Mouse (Mus musculus) CD4-positive, CD25-positive, alpha-beta regulatory T cell, adult 4 months (primary cell): Measurements from ENCODE around the gene Aif1l. TPM values are rescaled to one million over a fixed set of nuclear protein-coding genes. Genes with fewer than 3 reads are reported as not detected.
"Not testable (repeated sequence)": the region's sequence is repeated elsewhere in the genome, so short reads cannot be mapped to it uniquely, and the experiment has no call there.

Experiments used
- ATAC-seq: one replicate; pipeline ENCODE4 v1.8.0; 2017
- polyA plus RNA-seq, 2 experiments: library from polyadenylated mRNA; unstranded; fragments of 100-300 nt; shearing (Covaris generic); gene quantifications; one replicate each; pipeline ENCODE4 v1.2.1; 2017

The Aif1l gene
- under 1 TPM in 1 of 2 experiments, not detected in 1; 0.56 TPM for polyA plus RNA-seq

DNA sequence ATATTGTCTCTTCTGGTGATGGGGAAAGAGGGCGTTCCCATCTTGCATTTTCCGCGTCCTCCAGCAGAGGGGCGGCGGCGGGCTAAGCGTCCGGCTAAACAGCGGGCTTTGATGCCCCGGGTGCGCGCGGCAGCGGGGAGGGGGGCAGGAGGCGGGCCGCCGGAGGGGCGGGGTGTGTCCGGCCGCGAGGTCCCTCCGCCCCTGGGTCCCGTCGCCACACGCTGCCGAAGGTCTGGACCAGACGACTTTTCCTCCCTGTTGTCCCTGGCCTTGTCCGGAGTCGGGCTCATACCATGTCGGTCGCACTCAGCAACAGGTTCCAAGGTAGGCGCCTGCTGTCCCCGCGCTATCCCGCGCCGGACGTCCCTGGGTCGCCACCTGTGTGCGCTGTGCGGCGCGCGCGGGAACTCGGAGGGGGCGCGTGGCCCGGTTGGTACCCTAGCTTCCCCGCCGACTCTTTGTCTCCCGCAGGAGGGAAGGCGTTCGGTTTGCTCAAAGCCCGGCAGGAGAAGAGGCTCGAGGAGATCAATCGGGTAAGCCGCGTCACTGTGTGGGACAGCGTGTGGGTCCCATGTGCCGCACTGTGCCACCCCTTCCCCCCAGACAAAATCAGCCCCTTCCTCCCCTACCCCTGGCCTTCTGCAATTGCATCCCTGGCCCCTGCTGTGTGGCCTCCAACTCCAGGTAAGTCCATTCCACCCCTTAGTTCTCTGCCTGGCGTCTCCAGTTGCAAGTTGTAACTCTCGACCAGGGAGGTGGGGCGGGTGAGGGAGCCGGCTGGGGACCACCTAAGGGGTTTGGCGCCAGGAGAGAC lies at the start of gene Aif1l:
Aif1l (plus strand) TSS at position 82 of the 814 bp plus-strand sequence.
- ATAC-seq = no peak

DNA sequence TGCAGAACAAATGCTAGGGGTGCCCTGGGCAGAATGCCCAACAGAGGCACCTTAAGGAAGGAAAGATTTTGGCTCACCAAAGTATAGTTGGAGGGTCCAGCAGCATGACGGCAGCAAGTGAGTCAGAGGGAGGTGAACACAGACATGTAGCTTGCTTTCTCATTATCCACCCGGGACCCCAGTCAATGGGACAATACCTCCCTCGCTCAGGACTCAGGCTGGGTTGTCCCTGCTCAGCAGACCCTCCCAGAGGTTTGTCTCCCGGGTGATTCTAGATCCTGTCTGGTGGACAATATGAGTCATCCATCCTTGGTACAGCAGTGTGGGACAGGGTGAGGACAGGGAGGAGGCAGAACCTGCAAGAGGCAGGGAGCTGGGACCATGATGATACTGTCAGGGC lies 49.0 kb upstream of the Aif1l start:
- ATAC-seq = no peak

DNA sequence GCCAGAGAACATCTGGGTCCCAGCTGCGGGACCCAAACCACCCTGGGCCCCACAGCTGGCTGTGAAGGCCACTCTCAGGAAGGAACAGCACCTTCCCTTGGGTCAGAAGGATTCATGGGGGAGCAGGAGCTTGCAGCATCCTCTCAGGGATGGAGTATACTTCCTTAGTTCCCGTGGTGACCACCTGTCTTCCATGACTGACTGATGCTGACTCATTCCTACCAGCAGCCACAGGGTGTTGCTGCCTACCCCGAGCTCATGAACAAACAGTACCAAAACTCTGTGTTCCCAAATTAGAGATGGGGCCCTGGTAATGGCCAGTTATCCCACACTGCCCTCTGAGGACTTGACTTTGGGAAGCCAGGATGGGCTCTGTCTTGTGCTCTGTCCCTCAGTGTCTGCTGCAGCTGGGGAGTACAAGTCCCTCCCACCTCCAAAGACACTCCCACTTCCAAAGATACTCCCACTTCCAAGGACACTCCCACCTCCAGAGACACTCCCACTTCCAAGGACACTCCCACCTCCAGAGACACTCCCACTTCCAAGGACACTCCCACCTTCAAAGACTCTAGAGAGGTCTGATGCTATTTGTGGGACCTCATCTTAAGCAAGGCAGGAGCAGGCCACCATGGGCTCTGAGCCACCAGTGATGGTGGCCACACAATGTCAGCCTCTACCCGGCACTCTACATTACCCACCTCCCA lies 48.1 kb upstream of the Aif1l start:
- ATAC-seq = no peak

DNA sequence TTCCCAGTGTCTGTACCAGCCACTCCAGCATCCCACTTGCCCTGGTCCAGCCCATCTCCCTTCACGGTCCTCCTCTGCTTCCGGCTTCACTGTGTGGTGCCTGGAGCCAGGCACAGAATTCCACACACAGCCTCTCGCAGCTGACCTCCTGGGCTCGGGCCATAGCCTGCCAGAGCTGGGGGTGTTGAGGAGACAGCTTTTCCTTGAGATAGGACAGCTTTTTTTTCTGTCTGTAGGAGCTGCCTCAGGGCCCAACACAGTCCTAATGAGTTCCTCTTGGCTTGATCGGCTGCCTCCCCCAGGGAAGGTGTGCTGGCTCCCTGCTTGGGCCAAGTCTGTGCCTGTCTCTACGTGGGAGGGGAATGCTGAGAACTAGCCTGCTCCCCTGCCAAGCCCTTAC lies 45.9 kb upstream of the Aif1l start:
- no peak for ATAC-seq

DNA sequence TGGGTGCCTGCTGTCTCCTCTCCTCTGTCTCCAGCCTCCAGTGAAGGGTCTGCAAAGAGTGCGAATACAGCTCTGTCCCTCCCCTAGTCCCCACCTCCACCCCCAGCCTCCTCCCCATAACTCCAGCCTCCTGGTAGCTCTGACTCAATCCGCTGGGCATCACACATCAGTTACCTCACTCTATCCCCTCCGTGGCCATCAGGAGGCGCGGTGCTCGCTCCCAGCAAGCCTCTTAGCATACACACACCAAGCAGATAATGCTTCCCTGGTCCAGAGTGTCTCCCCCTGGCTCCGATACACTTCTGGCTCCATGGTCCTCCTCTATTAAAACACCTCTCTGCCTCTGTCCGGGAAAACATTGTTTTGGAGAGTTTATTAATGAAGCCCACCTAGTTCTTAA lies 45.3 kb upstream of the Aif1l start:
- no peak for ATAC-seq

DNA sequence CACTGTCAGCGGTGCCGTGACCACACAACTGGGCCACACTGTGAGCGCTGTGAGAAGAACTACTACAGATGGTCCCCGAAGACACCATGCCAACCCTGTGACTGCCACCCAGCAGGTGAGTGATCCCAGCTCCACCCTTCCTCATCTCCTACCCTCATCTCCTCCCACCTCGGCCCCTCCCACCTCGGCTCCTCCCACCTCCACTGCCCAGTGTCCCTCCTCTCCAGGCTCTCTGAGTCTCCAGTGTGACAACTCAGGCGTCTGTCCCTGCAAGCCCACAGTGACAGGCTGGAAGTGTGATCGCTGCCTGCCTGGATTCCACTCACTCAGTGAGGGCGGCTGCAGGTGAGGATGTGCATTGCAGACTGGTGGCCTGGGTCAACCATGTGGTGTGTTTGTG lies 44.3 kb upstream of the Aif1l start:
- no peak for ATAC-seq

DNA sequence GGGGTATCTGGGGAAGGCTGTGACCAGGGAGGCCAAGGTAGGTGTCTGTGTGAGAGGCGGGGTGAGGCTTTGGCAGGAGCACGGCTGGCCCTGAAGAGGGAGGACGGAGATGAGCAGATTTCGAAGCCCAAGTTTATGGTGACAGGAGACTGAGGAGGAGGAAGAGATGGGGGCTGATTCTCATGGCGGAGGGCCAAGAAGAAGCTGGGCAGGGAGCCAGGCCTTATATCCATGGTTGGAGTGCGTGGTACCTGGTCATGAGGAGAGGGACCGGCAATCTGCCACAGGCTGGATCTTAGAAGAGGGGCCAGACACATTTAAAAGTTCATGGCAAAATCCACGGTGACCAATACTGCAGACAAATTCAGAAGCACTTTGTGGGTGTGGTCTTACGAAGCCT lies 43.5 kb upstream of the Aif1l start:
- no peak for ATAC-seq

DNA sequence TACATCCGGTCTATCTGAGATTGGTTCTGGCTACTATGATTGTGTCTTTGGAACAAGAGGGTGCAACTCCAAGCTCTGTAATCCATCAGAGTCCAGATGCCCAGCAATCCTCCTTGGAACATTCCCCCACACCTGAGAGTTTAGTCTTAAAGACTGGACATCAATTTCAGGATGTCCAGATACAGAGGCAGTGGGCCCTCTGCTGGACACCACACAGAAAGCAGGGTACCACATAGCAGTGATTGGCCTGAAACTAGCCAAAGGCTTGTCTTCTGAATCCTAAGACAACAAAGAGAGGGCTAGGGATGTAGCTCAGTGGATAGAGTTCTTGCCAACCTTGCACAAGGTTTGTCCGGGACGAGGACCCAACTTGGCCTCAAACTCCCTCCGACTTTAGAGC lies 37.4 kb upstream of the Aif1l start:
- no peak for ATAC-seq

DNA sequence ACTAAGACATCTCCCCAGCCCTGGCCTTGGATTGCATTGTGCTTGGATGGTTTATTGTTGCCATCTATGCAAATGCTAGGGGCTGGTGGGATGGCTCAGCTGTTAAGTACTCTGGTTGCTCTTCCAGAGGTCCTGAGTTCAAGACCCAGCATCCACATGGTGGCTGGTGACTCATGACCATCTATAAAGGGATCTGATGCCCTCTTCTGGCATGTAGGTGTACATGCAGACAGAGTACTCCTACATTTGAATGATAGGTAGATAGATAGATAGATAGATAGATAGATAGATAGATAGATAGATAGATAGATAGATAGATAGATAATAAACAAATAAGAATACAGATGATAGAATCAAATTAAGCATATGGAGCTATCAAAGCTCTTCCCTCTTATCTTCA lies 35.7 kb upstream of the Aif1l start:
- ATAC-seq = not testable (repeated sequence)

DNA sequence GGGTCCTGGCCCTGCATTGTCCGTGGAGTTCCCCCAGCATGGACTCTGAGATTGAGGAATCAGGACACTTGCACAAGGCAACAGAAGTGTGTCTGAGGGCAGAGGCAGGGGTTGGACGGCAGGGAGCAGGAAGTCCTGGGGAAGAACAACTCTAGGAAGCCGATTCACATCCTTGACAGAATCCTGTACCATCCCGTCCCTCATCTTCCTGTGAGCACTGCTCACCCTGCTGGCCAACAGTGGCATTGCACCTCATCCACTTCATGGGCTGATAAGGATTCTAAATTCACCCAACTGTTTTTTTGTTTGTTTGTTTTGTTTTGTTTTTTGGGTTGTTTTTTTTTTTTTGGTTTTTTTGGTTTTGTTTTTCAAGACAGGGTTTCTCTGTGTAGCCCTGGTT lies 34.8 kb upstream of the Aif1l start:
- ATAC-seq = peak; percentile 62

DNA sequence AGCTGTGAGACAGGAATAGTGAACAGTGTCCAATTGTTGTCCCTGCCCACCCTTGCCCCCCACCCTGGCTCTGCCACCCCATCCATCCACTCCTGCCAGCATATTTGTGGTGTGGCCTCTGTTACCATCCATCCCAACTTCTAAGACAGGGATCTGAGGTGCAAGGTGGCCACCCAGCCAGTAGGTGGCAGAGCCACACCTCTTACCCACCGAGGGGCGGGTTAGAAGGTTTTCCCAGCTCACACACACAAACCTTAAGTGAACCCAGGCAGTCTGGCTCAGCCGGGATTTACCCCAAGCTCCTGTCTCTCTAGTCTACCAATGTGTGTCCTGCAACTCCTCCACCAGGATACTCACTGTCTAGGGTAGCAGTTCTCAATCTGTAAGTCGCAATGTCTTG lies 32.3 kb upstream of the Aif1l start:
- peak; percentile 41 for ATAC-seq

DNA sequence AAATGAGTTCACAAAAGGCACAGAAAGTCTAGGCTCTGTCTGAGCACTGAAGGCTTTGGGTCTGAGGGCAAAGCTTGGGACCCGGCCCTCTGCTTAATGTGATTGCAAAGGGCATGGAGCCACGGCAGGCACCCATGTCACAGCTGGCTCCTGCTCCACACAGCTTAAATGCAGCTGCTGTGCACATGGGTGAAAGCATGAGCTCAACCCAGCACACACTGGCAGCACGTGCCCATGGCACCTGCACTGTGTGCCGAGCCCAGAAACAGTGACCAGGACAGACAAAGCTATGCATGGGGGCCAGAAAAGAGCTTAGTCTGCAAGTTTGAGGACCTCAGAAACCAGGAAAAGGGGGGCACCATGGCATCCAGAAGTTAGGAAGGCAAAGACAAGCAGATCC lies 26.3 kb upstream of the Aif1l start:
- no peak for ATAC-seq

DNA sequence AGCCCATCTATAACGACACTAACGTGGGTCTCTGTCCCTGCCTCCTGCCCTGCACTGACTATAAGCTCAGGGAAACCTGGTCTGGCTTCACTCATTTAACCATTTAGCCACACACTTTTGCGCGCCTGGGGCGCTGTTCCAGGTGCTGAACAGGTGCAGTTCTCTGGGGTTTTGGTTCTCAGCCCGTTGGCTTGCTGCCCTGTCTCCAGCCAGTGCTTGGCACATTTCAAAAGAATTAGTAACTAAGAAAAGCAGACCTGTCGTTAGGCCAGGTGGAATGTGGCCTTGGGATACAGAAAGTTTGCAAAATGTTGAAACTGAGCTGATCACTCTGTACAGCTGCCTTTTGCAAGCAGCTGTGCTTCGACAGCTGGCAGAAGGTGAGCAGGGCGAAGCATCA lies 25.1 kb upstream of the Aif1l start:
- no peak for ATAC-seq

DNA sequence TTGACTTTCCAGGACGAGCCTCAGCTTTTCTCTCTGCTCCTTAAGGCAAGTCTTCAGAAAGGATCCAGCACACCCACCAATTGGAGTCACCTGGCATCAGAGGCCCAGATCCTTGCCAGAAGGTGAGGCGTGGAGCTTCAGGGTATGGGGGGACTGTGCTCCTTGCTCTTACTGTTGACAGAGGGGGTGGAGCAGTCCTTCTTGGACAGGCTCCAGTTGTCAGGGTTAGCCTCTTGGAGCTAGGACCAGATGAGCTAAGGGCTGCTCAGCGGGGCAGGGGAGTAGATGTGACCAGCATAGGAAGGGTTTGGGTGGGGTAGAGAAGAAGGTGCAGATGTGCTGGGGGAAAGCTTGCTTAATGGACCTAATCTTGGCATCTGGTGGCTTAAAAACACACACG lies 24.0 kb upstream of the Aif1l start:
- no peak for ATAC-seq

DNA sequence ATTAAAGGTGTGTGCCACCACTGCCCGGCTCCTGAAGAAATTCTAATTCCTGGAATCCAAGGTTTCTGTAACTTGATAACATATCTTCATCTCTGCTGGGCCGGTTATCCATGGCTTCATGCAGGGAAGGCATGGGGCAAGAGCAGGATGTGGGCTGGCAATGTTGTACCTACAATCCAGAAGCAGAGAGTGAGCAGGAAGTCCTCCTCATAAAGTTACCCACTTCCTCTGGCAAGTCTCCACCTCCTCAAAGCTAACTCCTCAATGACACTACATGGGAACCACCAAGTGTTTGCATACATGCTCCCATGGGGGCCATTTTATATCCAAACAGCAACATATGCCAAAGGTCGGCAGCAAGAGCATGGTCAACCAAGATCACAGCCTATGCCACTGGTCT lies 20.3 kb upstream of the Aif1l start:
- peak; percentile 96 for ATAC-seq

DNA sequence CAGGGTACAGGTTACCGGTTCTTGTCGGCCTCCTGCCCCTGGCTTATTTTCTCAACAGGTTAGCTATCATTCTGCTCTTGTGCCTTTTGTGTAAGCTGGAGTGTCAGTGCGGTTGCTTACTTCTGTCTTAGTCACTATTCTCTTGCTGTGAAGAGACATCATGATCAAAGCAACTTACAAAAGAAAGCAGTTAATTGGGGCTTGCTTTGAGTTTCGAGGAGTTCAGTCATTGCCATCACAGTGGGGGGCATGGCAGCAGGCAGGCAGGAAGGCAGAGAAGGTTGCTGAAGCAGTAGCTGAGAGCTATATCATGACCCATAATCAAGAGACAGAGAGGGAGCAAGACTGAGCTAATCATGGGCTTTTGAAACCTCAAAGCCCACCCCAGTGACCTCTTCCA lies 15.4 kb upstream of the Aif1l start:
- no peak for ATAC-seq

DNA sequence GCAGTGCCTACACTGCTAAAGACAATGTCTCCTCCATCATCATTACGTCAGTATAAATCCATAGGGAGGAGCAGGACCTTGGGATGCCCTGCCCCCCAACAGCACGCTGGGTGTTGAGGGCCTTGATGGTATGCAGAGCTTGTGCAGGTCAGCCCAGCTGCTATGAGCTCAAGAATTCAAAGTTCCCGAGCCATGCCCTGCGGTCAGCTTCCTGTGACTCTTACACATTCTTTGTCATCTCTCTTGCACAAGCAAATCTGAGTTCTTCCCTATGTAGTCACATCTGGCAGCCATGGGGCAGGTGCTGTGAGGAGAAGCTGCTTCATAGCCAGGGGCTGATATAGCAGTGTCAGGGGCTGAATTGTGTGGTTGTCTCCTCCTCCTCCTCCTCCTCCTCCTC lies 14.9 kb upstream of the Aif1l start:
- ATAC-seq = no peak

DNA sequence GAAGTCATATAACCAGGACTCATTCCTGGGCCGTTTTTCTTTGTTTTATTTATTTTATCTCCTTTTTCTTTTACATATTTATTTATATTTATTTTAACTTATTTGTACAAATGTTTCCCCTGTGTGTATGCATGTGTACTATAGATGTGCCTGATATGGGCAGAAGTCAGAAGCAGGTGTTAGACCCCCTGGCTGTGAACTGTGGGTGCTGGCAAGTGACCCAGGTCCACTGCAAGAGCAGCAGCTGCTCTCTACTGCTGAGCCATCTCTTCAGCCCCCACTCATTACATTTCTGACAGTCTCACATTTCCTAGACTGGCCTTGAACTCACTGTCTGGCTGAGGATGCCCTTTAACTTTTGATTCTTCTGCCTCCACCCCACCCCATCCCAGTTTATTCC lies 11.6 kb upstream of the Aif1l start:
- ATAC-seq = no peak

DNA sequence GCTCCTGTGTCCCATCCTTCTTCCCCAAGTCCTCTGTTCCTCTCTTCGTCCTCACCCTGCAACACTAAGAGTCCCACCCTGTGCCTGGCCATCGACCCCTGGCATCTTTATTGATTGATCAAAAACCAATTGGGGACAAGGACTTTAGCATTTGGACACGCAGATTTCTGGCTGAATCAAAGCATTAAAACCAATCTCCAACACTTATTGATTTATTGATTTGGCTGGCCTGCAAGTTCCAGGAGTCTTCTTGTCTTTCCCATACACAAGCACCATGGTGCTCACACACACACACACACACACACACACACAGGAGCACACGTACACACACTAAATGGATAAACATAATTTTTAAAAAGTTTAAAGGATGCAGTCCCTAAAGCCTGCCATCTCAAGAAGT lies 6.9 kb upstream of the Aif1l start:
- ATAC-seq = no peak

DNA sequence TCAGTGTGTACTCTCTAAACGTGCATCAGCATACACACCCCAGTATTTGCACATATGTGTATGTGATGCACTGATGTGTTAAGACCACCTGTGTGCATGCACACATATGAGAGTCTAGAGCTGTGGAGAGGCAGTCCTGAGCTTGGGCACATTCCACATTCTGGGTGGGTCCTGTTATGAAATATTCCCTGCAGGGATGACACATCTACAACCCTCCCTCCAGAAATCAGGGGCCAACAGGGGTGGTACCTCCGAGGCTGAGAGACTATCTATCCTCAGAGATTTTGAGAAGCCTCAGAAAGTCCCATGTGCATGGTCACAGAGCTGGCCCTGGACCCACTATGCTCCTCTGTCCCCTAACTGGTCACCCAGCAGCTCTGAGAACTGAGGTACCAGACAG lies 4.4 kb upstream of the Aif1l start:
- no peak for ATAC-seq

DNA sequence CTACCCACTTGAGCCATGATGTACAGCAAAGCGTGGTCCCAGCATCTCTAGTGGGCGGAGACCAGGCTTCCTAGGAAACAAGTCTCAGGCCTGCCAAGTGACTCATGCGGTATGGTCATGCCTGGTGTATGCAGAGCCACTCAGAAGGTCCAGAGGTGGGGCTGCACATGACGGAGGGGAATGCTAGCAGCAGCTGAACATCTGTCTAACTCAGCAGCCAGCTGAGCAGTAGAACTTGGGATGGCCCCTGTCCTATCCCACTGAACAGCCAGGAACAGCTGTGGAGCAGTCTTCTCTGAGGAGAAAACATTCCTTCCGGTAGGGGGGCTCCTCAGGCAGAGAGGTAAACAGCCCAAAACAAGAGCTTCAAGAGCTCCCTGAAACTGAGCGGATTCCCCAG lies 1.5 kb upstream of the Aif1l start:
- no peak for ATAC-seq

DNA sequence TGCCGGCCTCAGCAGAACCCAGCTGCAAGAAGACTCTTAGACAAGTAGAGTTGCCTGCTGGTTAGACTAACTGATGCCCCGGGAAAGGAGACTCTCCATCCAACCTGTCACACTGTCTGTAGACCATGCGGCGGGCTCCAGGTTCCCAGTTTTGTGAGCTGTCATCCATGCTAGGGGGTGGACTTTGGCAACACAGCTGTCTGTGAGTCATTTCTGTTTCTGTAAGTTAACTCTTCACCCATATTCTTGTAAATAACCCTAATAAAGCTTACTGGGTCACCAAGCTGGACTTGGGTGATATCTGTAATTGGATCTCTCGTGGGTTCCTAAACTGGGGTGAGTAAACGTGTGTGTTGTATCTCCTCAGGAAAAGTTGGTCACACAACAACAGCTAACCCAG lies 1.1 kb upstream of the Aif1l start:
- no peak for ATAC-seq

DNA sequence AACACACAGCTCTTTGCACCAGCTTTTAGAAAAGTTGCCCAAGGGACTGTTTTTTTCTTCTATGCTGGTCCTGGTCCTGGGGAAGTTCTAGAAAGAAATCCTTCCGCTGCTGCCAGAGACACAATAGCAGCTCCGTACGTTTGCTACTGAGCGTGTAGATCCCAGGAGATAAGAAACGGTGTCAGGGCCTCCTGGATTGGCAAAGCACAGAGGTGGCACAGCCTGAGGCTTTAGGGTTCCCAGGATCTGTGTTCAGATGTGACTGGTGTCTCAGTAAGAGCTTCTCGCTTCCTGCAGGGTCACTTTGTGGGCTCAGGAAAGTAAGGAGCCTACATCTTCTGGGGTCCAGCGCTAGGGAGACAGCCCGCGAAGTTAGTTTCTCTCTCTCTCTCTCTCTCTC lies 1.0 kb downstream of the Aif1l start:
- no peak for ATAC-seq

DNA sequence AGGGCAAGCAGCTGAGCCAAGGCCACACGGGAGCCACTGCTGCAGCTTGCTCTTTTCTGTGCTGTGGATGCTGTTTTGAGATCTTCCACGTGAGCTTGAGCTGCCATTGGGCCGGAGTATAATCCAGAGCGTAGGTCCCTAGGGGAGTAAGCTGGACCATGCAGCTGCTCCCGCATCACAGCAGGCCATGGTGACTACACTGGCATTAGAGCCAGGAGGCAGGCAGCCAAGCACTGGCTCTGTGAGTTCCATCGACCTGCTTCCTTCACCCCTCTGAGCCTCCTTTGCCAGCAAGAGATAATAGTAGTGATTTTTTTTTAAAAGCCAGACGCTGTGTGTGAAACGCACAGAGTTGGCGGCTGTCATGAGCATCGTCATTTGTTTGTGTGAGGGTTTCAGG lies 2.3 kb downstream of the Aif1l start:
- ATAC-seq = no peak

DNA sequence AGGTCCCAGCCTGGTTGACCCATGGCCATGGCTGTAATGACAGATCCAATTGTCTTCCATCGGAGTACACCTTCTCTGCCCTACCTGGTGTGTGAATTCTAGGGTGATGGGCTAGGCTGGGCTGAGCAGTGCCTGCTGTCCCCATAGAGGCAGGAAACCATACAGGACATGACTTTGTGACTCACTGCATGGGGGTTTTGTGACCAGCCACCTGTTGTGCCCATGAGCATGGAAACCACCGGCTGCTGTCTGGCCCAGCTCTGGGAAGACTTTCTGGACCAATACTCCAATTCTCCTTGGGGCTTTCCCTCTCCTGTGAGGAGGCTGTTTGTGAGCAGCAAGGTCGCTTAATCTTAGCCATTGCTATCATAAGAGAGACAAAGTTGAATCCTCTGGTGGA lies 2.8 kb downstream of the Aif1l start:
- ATAC-seq = no peak
